Mouse (Mus musculus): ENCODE data around the gene Akap2. TPM values are rescaled to one million over a fixed set of nuclear protein-coding genes. Genes with fewer than 3 reads are reported as not detected.

The Akap2 gene
- total RNA-seq, 2 experiments from 2014 or later: 41.5 to 44.8 TPM

DNA sequence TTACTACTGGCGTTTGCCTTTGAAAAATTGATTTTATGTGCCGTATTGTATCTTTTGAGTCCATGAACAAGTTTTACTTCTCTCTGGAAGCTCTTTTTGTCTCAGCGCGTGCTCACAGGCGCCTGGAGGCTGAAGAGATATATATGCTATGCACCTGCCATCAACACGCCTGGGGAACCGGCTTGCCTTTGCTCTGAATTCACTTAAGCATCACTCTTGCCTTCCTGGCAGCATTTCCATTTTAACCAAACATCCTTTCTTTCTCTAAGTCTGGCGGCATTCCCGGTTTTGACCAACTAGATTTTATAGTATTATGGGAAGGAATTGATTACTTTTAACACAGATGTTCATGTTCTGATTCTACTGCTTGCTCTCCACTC lies 65.9 kb downstream of the Akap2 start:
- intact Hi-C loops (cut with DNase I): no loop called here
- no peak for DNase-seq (ENCODE audit: extremely low spot score in 1 of 2, low spot score in 2 of 2)
- Histone ChIP-seq H3K27ac (no peak overlapping the region), H3K4me3 (peak overlapping the region; percentile 53)
- no peak for TF ChIP-seq CTCF (IDR thresholded peaks at IDR 0.05)

GRCm38 (mm10) chr4:57783853-57784600 lies 66.6 kb downstream of the Akap2 start:
- TF ChIP-seq CTCF (IDR thresholded peaks at IDR 0.05): no peak
- DNase-seq (ENCODE audit: extremely low spot score in 1 of 2, low spot score in 2 of 2): no peak
- Histone ChIP-seq H3K4me3 (no peak overlapping the region; the same call in 1 of the 2 replicates), H3K27ac (no peak overlapping the region)
- intact Hi-C loops (cut with DNase I): no loop called here

- no peak overlapping the region for H3K27ac ChIP-seq
- no peak overlapping the region for H3K4me3 ChIP-seq
- DNase-seq (ENCODE audit: extremely low spot score in 1 of 2, low spot score in 2 of 2): no peak
- intact Hi-C loops (cut with DNase I): loop anchor here (1.0 kb wide), 1 partner anchor 115 kb away; no protein-coding TSS in a partner anchor
- TF ChIP-seq CTCF (IDR thresholded peaks at IDR 0.05): peak; percentile 53
Measured at GRCm38 (mm10) chr4:57788709-57789108, 71.3 kb downstream of the Akap2 start.

DNA sequence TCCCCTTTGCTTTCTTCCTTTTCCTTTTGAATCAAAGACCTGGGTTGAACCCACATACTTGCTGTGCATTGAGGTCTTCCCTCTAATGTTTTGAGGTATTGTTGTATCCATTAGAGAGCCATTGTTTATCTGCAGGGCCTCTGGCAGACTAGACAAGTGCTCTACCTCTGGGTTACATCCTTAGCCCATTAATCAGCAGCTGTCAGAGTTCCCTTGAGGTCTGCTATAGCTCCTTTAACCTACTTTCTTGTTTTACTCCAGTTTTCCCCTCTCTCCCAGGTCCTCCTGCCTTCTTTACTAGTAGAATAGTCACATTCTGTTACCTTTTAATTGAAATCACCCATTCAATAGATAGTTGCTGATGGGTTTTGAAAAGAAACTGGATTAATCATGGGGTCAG lies 71.7 kb downstream of the Akap2 start:
- no peak overlapping the region for H3K4me3 ChIP-seq
- H3K27ac ChIP-seq: no peak overlapping the region
- DNase-seq (ENCODE audit: extremely low spot score in 1 of 2, low spot score in 2 of 2): no peak
- intact Hi-C loops (cut with DNase I): no loop called here
- no peak for TF ChIP-seq CTCF (IDR thresholded peaks at IDR 0.05)

DNA sequence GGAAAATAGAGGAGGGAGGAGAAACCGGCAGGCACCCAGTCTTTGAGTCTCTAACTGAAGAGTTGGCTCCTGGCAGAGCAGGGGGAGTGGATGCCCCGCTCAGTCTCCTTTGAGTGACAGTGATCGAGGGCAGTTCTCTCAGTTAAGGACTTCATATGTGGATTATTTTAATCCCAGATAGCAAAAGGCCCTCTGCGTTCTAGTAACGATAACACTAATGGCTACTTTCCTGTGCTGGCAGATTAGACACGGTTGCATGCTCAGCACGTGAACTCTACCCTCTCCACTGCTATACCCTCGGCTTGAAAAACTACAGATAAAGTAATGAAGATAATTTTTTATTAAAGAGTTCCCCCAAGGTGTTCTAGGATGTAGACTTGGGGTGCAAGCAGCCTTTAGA lies 76.5 kb downstream of the Akap2 start:
- H3K27ac ChIP-seq: no peak overlapping the region
- intact Hi-C loops (cut with DNase I): no loop called here
- no peak for TF ChIP-seq CTCF (IDR thresholded peaks at IDR 0.05)

DNA sequence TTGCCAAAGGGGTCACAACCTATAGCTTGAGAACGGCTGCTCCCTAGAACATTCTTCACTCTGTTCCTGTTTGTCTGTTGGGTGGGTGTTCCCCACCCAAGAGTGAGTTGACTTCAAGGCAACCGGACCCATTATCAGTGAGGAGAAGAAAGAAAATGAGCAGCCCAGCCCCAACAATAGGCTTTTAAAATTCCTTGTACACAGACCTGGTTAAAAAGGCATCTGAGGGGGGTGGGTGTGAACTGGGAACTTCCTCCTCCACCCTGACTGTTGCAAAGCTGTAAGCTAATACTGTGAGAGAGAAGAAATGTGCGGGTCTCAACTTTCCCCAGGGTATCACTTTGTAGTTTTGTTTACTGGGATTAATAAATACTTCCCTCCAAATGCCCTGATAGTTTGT lies 77.1 kb downstream of the Akap2 start:
- no peak for DNase-seq (ENCODE audit: extremely low spot score in 1 of 2, low spot score in 2 of 2)
- no peak for TF ChIP-seq CTCF (IDR thresholded peaks at IDR 0.05)
- intact Hi-C loops (cut with DNase I): no loop called here
- H3K27ac ChIP-seq: no peak overlapping the region
- H3K4me3 ChIP-seq: no peak overlapping the region

More for the DNA sequence above, 76.5 kb downstream of the Akap2 start:
- no peak overlapping the region for H3K4me3 ChIP-seq
- DNase-seq (ENCODE audit: extremely low spot score in 1 of 2, low spot score in 2 of 2): no peak

GRCm38 (mm10) chr4:57797548-57798285 lies 80.3 kb downstream of the Akap2 start:
- no peak for DNase-seq (ENCODE audit: extremely low spot score in 1 of 2, low spot score in 2 of 2)
- intact Hi-C loops (cut with DNase I): no loop called here
- no peak for TF ChIP-seq CTCF (IDR thresholded peaks at IDR 0.05)
- no peak overlapping the region for H3K4me3 ChIP-seq
- H3K27ac ChIP-seq: no peak overlapping the region

DNA sequence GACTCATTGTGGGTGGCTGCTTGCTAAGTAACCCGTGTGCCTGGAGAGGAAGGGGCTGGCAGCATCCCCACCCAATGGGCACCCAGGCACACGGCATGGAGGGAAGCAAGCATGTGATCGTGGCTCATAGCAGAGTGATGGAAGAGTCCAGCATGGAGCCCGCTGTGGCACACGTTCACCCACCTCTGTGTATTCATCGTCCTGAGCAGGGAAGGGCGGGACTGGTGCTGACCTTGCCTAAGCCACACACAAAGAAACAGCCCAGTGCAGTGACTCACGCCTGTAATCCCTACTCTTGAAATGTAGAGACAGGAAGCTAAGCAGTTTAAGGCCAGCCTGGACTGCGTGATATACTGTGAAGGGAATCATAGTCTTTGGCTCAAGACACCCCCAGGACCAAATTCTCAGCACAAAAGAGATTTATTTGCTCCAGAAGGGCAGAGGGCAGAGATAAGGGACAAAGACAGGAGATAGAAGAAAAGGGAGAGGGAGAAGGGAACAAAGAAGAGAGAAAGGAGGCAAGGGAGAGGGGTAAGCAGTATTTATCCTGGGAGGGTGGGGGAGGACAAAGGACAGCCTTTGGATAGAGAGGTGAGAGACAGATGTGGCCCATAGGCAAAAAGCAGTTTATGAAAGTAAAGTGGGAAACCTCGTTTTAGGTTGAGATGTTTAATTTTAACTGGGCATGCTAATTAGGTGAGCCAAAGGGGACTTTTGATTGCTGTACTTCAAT lies 81.0 kb downstream of the Akap2 start:
- H3K4me3 ChIP-seq: no peak overlapping the region
- no peak overlapping the region for H3K27ac ChIP-seq
- no peak for DNase-seq (ENCODE audit: extremely low spot score in 1 of 2, low spot score in 2 of 2)
- intact Hi-C loops (cut with DNase I): no loop called here
- TF ChIP-seq CTCF (IDR thresholded peaks at IDR 0.05): no peak

DNA sequence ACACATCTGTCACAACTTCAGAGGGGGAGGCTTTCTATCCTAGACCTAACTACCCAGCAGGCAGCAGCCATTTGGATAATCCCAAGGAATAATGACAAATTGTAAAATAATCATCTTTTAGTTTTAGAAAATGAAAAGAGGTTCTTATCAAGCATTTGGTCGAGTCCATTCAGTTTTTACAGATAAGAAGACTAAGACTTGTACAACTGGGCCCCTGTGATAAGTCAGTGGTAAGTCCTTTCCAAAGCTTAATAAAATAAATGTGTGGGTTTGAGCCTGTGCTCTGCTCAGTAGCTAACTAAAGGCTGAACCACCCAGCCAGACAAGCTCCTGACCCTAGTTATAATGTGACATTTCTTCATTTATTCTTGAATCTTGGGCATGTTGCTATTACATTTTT lies 81.8 kb downstream of the Akap2 start:
- intact Hi-C loops (cut with DNase I): no loop called here

GRCm38 (mm10) chr4:57801239-57801638 lies 83.8 kb downstream of the Akap2 start:
- H3K4me3 ChIP-seq: no peak overlapping the region
- no peak for DNase-seq (ENCODE audit: extremely low spot score in 1 of 2, low spot score in 2 of 2)
- H3K27ac ChIP-seq: no peak overlapping the region
- intact Hi-C loops (cut with DNase I): no loop called here
- no peak for TF ChIP-seq CTCF (IDR thresholded peaks at IDR 0.05)

More for the DNA sequence above, 81.8 kb downstream of the Akap2 start:
- no peak for DNase-seq (ENCODE audit: extremely low spot score in 1 of 2, low spot score in 2 of 2)
- H3K4me3 ChIP-seq: no peak overlapping the region
- TF ChIP-seq CTCF (IDR thresholded peaks at IDR 0.05): no peak
- H3K27ac ChIP-seq: no peak overlapping the region

GRCm38 (mm10) chr4:57801986-57802385 lies 84.5 kb downstream of the Akap2 start:
- intact Hi-C loops (cut with DNase I): no loop called here
- no peak overlapping the region for H3K4me3 ChIP-seq
- no peak for DNase-seq (ENCODE audit: extremely low spot score in 1 of 2, low spot score in 2 of 2)
- no peak for TF ChIP-seq CTCF (IDR thresholded peaks at IDR 0.05)
- no peak overlapping the region for H3K27ac ChIP-seq

DNA sequence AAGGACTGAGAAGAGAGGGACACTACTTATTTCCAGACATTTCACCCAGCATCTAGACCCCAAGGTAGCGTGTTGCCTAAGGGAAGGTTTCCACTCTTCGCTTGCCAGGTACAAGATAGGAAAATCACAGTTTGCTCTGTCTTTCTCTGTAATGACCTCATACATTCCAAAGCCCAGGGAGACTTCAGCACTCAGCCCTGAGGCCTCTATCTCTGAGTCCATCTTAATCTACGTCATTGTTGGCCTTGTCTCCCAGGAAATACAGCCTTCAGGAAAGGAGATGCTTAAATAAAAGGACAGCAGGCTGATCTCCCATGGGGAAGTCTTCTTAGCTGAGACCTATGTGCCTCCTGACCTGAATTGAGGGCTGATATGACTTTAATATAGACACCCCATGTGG lies 85.0 kb downstream of the Akap2 start:
- Histone ChIP-seq H3K4me3 (no peak overlapping the region), H3K27ac (no peak overlapping the region)
- intact Hi-C loops (cut with DNase I): no loop called here
- no peak for TF ChIP-seq CTCF (IDR thresholded peaks at IDR 0.05)
- no peak for DNase-seq (ENCODE audit: extremely low spot score in 1 of 2, low spot score in 2 of 2)

Data from left cerebral cortex, adult 2 months (tissue).